Mouse (Mus musculus) granulocyte monocyte progenitor cell, adult 5-6 weeks (primary cell): ENCODE results near the gene Cmtr2. TPM values are rescaled to one million over a fixed set of nuclear protein-coding genes. Genes with fewer than 3 reads are reported as not detected.

Experiments used
- ATAC-seq: replicated peaks from 2 replicates; pipeline ENCODE4 v1.8.0; 2016; ENCODE audit warnings: mild to moderate bottlenecking, moderate TSS enrichment, inconsistent platforms; ENCODE audit not compliant: poor library complexity, severe bottlenecking
- total RNA-seq, 2 experiments: library from RNA; stranded (forward) in 1 of 2; stranded (reverse) in 1 of 2; fragments of 200-712, 200-1000 nt in 1 of 2; fragments of >200 nt in 1 of 2; fragmentation: Nextera tagmentation in 1 of 2; gene quantifications; 2 replicates each; pipeline ENCODE4 v1.2.3; 2014 to 2017

The Cmtr2 gene
- total RNA-seq, 2 experiments from 2014 or later, result 11.0 to 14.2 TPM

GRCm38 (mm10) chr8:110247238-110247637 lies 31.8 kb downstream of the Cmtr2 start:
- no peak for ATAC-seq

- ATAC-seq, result no peak
Observed at GRCm38 (mm10) chr8:110253986-110254385, 38.5 kb downstream of the Cmtr2 start.

GRCm38 (mm10) chr8:110265796-110266305 lies 50.4 kb downstream of the Cmtr2 start:
- ATAC-seq, result no peak

- no peak for ATAC-seq
Observed at GRCm38 (mm10) chr8:110266741-110267140, 51.3 kb downstream of the Cmtr2 start, which contains the start of gene Hydin. Hydin (plus strand) TSS chr8:110266977.

- ATAC-seq, result no peak
Observed at GRCm38 (mm10) chr8:110267268-110267667, 51.8 kb downstream of the Cmtr2 start.

- ATAC-seq, result no peak
Observed at GRCm38 (mm10) chr8:110270659-110271058, 55.2 kb downstream of the Cmtr2 start.

GRCm38 (mm10) chr8:110273394-110273793 lies 57.9 kb downstream of the Cmtr2 start:
- no peak for ATAC-seq

Other genes starting within 250 kb of the Cmtr2 start
- gene Tat, start 225.2 kb upstream of the Cmtr2 start, total RNA-seq (2014; fragmentation: Nextera tagmentation), result not detected in 2 replicates
- gene Tat, start 225.2 kb upstream of the Cmtr2 start, total RNA-seq (2017), result not detected in 2 replicates
- gene Chst4, start 175.9 kb upstream of the Cmtr2 start, total RNA-seq (2014; fragmentation: Nextera tagmentation), result not detected in 2 replicates
- not detected in 2 replicates for gene Chst4, start 175.9 kb upstream of the Cmtr2 start, total RNA-seq (2017)
- not detected in 2 replicates for gene Zfp612, start 135.9 kb upstream of the Cmtr2 start, total RNA-seq (2014; fragmentation: Nextera tagmentation)
- gene Zfp612, start 135.9 kb upstream of the Cmtr2 start, total RNA-seq (2017), result 0.15 TPM in 1 of 2 replicates, not detected in the other
- gene Gm21964, start 114.5 kb upstream of the Cmtr2 start, total RNA-seq (2014; fragmentation: Nextera tagmentation), result not detected in 2 replicates
- gene Gm21964, start 114.5 kb upstream of the Cmtr2 start, total RNA-seq (2017), result not detected in 2 replicates
- gene Gm17720, start 112.9 kb upstream of the Cmtr2 start, total RNA-seq (2014; fragmentation: Nextera tagmentation), result not detected in 2 replicates
- not detected in 2 replicates for gene Gm17720, start 112.9 kb upstream of the Cmtr2 start, total RNA-seq (2017)
- not detected in 2 replicates for gene Calb2, start 47.5 kb upstream of the Cmtr2 start, total RNA-seq (2014; fragmentation: Nextera tagmentation)
- gene Calb2, start 47.5 kb upstream of the Cmtr2 start, total RNA-seq (2017), result not detected in 2 replicates
- not detected in 2 replicates for gene Hydin, start 51.3 kb downstream of the Cmtr2 start, total RNA-seq (2014; fragmentation: Nextera tagmentation)
- gene Hydin, start 51.3 kb downstream of the Cmtr2 start, total RNA-seq (2017), result not detected in 2 replicates